ENCODE assay signal across 8 mouse cellular contexts in the genomic region with DNA sequence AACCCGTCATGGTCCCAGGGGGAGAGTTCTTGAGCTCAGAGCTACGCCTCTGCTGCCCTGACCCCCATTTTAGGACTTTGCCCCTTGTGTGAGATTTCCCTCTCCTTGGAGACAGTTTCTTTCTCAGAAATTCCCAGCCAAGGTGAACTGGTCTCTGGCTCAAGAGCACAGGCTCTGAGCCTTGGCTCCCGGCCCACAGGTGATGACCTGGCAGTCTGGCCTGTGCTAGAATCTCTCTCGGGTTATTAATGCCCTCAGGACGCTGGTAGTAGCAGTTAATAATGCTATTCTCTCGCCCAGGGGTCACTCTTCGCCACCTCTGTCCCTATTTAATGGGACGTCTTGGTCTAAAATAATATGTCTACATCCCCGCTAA. TPM values are rescaled to one million over a fixed set of nuclear protein-coding genes. Genes with fewer than 3 reads are reported as not detected.
DNase-seq lines count a peak whose midpoint lies in the region; ATAC-seq lines count a peak whose summit lies in the region.

No protein-coding gene starts in this region.

- peak overlapping the region; percentile 83 for H3K4me2 ChIP-seq in kidney, embryonic 15.5 days

- H3K9ac ChIP-seq in kidney, embryonic 15.5 days: peak overlapping the region; percentile 56

- peak overlapping the region; percentile 89 for H3K27ac ChIP-seq in kidney, embryonic 15.5 days

- H3K36me3 ChIP-seq in kidney, embryonic 15.5 days: peaks cover 13% of the 10 kb centered on the region

- H3K4me3 ChIP-seq in kidney, embryonic 15.5 days (replicated peaks): peak overlapping the region; percentile 56

- peak; percentile 53 to 54 for DNase-seq in cerebellum, adult 18-20 months
- DNase-seq in cerebellum, postnatal 4 days (ENCODE audit: low spot score in 2 of 2): no peak
- peak; percentile 26 for DNase-seq in ZHBTc4 (ENCODE audit: low read depth, low spot score)
- DNase-seq in forelimb bud, embryonic 11.5 days (ENCODE audit: low read depth, low spot score): peak; percentile 8
- DNase-seq in lung, postnatal 25 days (ENCODE audit: low spot score): peak; percentile 46
- DNase-seq in frontal cortex, postnatal 25 days (ENCODE audit: low spot score in 2 of 2): no peak
- no peak for DNase-seq in spleen, postnatal 4 days (ENCODE audit: low spot score in 2 of 2)

- ATAC-seq in kidney, embryonic 15.5 days (replicated peaks; ENCODE audit: low FRiP score): peak; percentile 41; the same call in 1 of the 2 replicates

- no peaks in the 10 kb centered on the region for H3K27me3 ChIP-seq in kidney, embryonic 15.5 days

- H3K9me3 ChIP-seq in kidney, embryonic 15.5 days (replicated peaks): no peaks in the 10 kb centered on the region

- peaks cover 18% of the 10 kb centered on the region for H3K4me1 ChIP-seq in kidney, embryonic 15.5 days

- WGBS in kidney, embryonic 15.5 days: 14% methylated on average over 9 of the region's 9 CpGs

RNA-seq across cellular contexts. Expression of gene Zfp810, which starts 19.6 kb away (rescaled TPM):
- 23.2 and 24.5 TPM in 2 replicates for polyA plus RNA-seq in kidney, embryonic 15.5 days (2015; fragmentation: Nextera tagmentation; extraction: Ambion mirVana)

Comparison
In these comparisons a context has a peak if more than half of its experiments do, and no peak if none do; other contexts are left out.
1. DNase-seq: peak in cerebellum, adult 18-20 months (2 of 2), ZHBTc4 (single experiment), forelimb bud, embryonic 11.5 days (single experiment) and lung, postnatal 25 days (single experiment); none in cerebellum, postnatal 4 days (0 of 2), frontal cortex, postnatal 25 days (0 of 2) and spleen, postnatal 4 days (0 of 2).